In the genomic region with DNA sequence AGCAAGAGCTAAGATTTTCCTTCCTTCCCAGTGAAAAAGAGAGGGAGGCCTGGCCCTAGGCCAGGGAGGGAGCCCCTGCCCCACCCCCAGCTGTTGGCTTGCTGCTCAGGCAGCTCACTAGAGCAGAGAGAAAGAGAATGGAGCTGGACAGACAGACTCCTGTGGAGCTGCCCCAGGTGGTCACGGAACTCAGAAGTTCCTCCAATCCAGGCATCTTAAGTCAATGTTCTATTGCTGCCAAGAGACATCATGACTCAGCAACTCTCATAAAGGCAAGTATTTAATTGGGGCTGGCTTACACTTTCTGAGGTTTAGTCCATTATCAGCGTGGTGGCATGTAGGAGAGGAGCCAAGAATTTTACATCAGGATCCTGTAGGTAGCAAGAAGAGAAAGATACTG, we compare ENCODE assay signal across 19 mouse cellular contexts. TPM values are rescaled to one million over a fixed set of nuclear protein-coding genes. Genes with fewer than 3 reads are reported as not detected.
DNase-seq lines count a peak whose midpoint lies in the region; ATAC-seq and TF ChIP-seq lines count a peak whose summit lies in the region.
"Had no signal": no experiment of that assay in that cellular context is flagged by ENCODE, and none has a peak within 500 bp of the region (broad histone marks: within the 10 kb centered on the region; RNA-seq: fewer than 3 reads in every experiment).

No protein-coding gene starts in this region.

- no peaks in the 10 kb centered on the region for H3K27me3 ChIP-seq in hindbrain, postnatal 0 days (ENCODE audit: insufficient read depth, low read length)
- no peaks in the 10 kb centered on the region for H3K27me3 ChIP-seq in hindbrain, embryonic 12.5 days
- H3K27me3 ChIP-seq: liver, embryonic 15.5 days; midbrain, embryonic 13.5 days; neural tube, embryonic 13.5 days had no signal

- H3K9ac ChIP-seq in hindbrain, postnatal 0 days (replicated peaks; ENCODE audit: low read length) = no peak overlapping the region
- H3K9ac ChIP-seq in hindbrain, embryonic 12.5 days = no peak overlapping the region
- H3K9ac ChIP-seq: liver, embryonic 15.5 days; midbrain, embryonic 13.5 days; neural tube, embryonic 13.5 days had no signal

- no peaks in the 10 kb centered on the region for H3K4me1 ChIP-seq in hindbrain, postnatal 0 days (ENCODE audit: insufficient read depth, low read length)
- H3K4me1 ChIP-seq in hindbrain, embryonic 12.5 days = no peaks in the 10 kb centered on the region
- H3K4me1 ChIP-seq: limb, embryonic 10.5 days; liver, embryonic 15.5 days; neural tube, embryonic 13.5 days had no signal

- TF ChIP-seq CTCF in hindbrain, postnatal 0 days (IDR thresholded peaks at IDR 0.05; ENCODE audit: low read depth) = no peak

- no peaks in the 10 kb centered on the region for H3K36me3 ChIP-seq in hindbrain, postnatal 0 days (ENCODE audit: insufficient read depth, low read length)
- H3K36me3 ChIP-seq in hindbrain, embryonic 12.5 days = no peaks in the 10 kb centered on the region
- H3K36me3 ChIP-seq: limb, embryonic 10.5 days; liver, embryonic 15.5 days; midbrain, embryonic 13.5 days; neural tube, embryonic 13.5 days had no signal

- no peak overlapping the region for H3K4me2 ChIP-seq in hindbrain, postnatal 0 days (ENCODE audit: low read depth, low read length)
- no peak overlapping the region for H3K4me2 ChIP-seq in hindbrain, embryonic 12.5 days (replicated peaks)
- H3K4me2 ChIP-seq: liver, embryonic 15.5 days; midbrain, embryonic 13.5 days; neural tube, embryonic 13.5 days had no signal

- 34% methylated on average over 2 of the region's 2 CpGs for WGBS in hindbrain, postnatal 0 days
- 65% methylated on average over 2 of the region's 2 CpGs for WGBS in hindbrain, embryonic 12.5 days

- H3K27ac ChIP-seq in hindbrain, postnatal 0 days = no peak overlapping the region
- H3K27ac ChIP-seq in hindbrain, embryonic 12.5 days = no peak overlapping the region
- H3K27ac ChIP-seq: limb, embryonic 10.5 days; liver, embryonic 15.5 days; midbrain, embryonic 13.5 days; neural tube, embryonic 13.5 days had no signal

- H3K9me3 ChIP-seq in hindbrain, postnatal 0 days (ENCODE audit: low read length) = no peaks in the 10 kb centered on the region
- no peaks in the 10 kb centered on the region for H3K9me3 ChIP-seq in hindbrain, embryonic 12.5 days (replicated peaks)
- H3K9me3 ChIP-seq: limb, embryonic 10.5 days; liver, embryonic 15.5 days; midbrain, embryonic 13.5 days; neural tube, embryonic 13.5 days had no signal

- no peak overlapping the region for H3K4me3 ChIP-seq in hindbrain, postnatal 0 days (ENCODE audit: low read length)
- H3K4me3 ChIP-seq in hindbrain, embryonic 12.5 days = no peak overlapping the region
- H3K4me3 ChIP-seq: limb, embryonic 10.5 days; liver, embryonic 15.5 days; midbrain, embryonic 13.5 days; neural tube, embryonic 13.5 days had no signal

- peak; percentile 19 to 31 for DNase-seq in cerebellum, postnatal 14 days
- DNase-seq in cerebellum, postnatal 25 days = no peak
- DNase-seq in hindbrain, postnatal 0 days (ENCODE audit: low spot score) = peak; percentile 15
- DNase-seq in MEL-GATA-1-ER (ENCODE audit: extremely low read depth, low read depth) = peak; percentile 46
- peak; percentile 32 for DNase-seq in lung, postnatal 36 days
- no peak for DNase-seq in thymus, postnatal 14 days
- DNase-seq in thymus, postnatal 10 days (ENCODE audit: low spot score in 2 of 2) = no peak
- DNase-seq: adrenal gland, adult 8-10 months; layer of hippocampus, adult 9-11 months had no signal

- no peak for ATAC-seq in hindbrain, postnatal 0 days
- ATAC-seq in hindbrain, embryonic 12.5 days (ENCODE audit: low FRiP score) = no peak
- ATAC-seq: forebrain, embryonic 16.5 days; midbrain, embryonic 13.5 days had no signal

RNA-seq across cellular contexts. Expression of a gene that starts 10.1 kb away (rescaled TPM):
- total RNA-seq in hindbrain, postnatal 0 days (2014; rRNA removed) = 14.4 and 14.7 TPM in 2 replicates
- polyA plus RNA-seq in hindbrain, postnatal 0 days (2015; fragmentation: Nextera tagmentation; extraction: Ambion mirVana) = 31.9 and 34.6 TPM in 2 replicates
- polyA plus RNA-seq in hindbrain, embryonic 12.5 days (2016; fragmentation: Nextera tagmentation; extraction: Ambion mirVana) = 7.5 and 8.3 TPM in 2 replicates

RNA-seq across cellular contexts. Expression of a gene that starts 25.4 kb away (rescaled TPM):
- total RNA-seq in hindbrain, postnatal 0 days (2014; rRNA removed) = not detected in 2 replicates
- not detected in 2 replicates for polyA plus RNA-seq in hindbrain, postnatal 0 days (2015; fragmentation: Nextera tagmentation; extraction: Ambion mirVana)
- not detected in 2 replicates for polyA plus RNA-seq in hindbrain, embryonic 12.5 days (2016; fragmentation: Nextera tagmentation; extraction: Ambion mirVana)
- total RNA-seq: adrenal gland, adult 8-10 months; gastrocnemius, postnatal 4 days had no signal
- polyA plus RNA-seq: C2C12; cortical plate, adult 2 months; forebrain, embryonic 16.5 days; kidney, embryonic 16.5 days; limb, embryonic 10.5 days; liver, embryonic 15.5 days; midbrain, embryonic 13.5 days; neural tube, embryonic 13.5 days had no signal

Comparison
In these comparisons a context has a peak if more than half of its experiments do, and no peak if none do; other contexts are left out.
1. DNase-seq: peak in cerebellum, postnatal 14 days (2 of 2), hindbrain, postnatal 0 days (single experiment), MEL-GATA-1-ER (single experiment) and lung, postnatal 36 days (single experiment); none in cerebellum, postnatal 25 days (0 of 2), thymus, postnatal 14 days (single experiment) and thymus, postnatal 10 days (0 of 2).